Mouse (Mus musculus): ENCODE data around the gene Hinfp. TPM values are rescaled to one million over a fixed set of nuclear protein-coding genes. Genes with fewer than 3 reads are reported as not detected.
"Not testable (repeated sequence)": the region's sequence is repeated elsewhere in the genome, so short reads cannot be mapped to it uniquely, and the experiment has no call there.

Hinfp gene
- polyA plus RNA-seq, 1 experiment from 2014 or later, result 23.6 TPM

GRCm38 (mm10) chr9:44326371-44327063 lies 21.0 kb upstream of the Hinfp start:
- H3K36me3 ChIP-seq (ENCODE audit: control insufficient read depth, insufficient read depth, low read length), result peaks cover 1% of the 10 kb centered on the region
- H3K4me2 ChIP-seq (ENCODE audit: low read depth), result peak overlapping the region; percentile 81
- peak overlapping the region; percentile 84 for H3K4me3 ChIP-seq (ENCODE audit: low read depth, low read length)
- peak; percentile 90 for ATAC-seq (ENCODE audit: insufficient read depth, low FRiP score, low TSS enrichment)
- WGBS, result under 1% methylated on average over 38 of the region's 38 CpGs
- H3K9me3 ChIP-seq (ENCODE audit: control insufficient read depth, low read length), result no peaks in the 10 kb centered on the region
- H3K9ac ChIP-seq (ENCODE audit: low read length), result peak overlapping the region; percentile 92
- peak overlapping the region; percentile 84 for H3K27ac ChIP-seq (ENCODE audit: low read depth, low read length)
- H3K27me3 ChIP-seq (ENCODE audit: control insufficient read depth, insufficient read depth, low read length), result no peaks in the 10 kb centered on the region
- peak; percentile 82 for DNase-seq (ENCODE audit: low spot score)
- peaks cover 5% of the 10 kb centered on the region; the same call in 1 of the 2 replicates for H3K4me1 ChIP-seq (ENCODE audit: control insufficient read depth, insufficient read depth, low read length)

DNA sequence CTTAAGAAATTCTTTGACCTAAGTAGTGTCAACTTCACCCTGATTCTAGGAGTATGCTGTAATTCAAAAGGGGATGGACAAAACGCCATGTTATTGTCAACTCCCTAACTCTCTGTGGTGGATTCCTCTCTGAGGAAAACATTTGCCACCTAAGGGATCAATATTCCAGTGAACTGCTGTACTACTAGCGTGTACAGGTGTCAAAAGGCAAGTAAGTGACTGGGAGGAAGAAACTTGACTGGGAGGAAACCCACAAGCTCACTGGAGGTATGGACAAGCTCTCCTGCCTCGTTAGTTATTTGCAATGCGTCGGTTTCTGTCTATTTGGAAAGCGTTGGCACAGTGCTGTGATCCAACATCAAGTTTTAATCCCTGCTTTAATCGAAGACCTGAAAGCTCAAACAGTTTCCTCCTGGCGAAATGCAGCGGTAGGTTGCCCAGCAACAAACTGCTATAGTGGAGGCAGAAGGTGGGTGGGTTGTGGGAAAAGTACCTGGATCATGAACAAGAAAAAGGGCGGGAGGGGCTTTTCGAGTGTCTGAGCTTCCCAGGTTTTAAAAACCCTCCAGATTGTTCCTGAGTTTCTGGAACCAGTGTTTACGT lies 20.4 kb upstream of the Hinfp start, which contains the start of gene Dpagt1:
TSS of gene Dpagt1 (plus strand) at position 252 of the 603 bp plus-strand sequence.
- DNase-seq (ENCODE audit: low spot score) (no peak), ATAC-seq (ENCODE audit: insufficient read depth, low FRiP score, low TSS enrichment) (no peak)
- H3K4me2 ChIP-seq (ENCODE audit: low read depth), result peak within 1 kb of the TSS; percentile 81
- peaks cover 5% of the 10 kb centered on the region; the same call in 1 of the 2 replicates for H3K4me1 ChIP-seq (ENCODE audit: control insufficient read depth, insufficient read depth, low read length)
- no peaks in the 10 kb centered on the region for H3K9me3 ChIP-seq (ENCODE audit: control insufficient read depth, low read length)
- WGBS, result 7% methylated on average over 12 of the region's 12 CpGs
- peak within 1 kb of the TSS; percentile 84 for H3K27ac ChIP-seq (ENCODE audit: low read depth, low read length)
- no peaks in the 10 kb centered on the region for H3K36me3 ChIP-seq (ENCODE audit: control insufficient read depth, insufficient read depth, low read length)
- no peaks in the 10 kb centered on the region for H3K27me3 ChIP-seq (ENCODE audit: control insufficient read depth, insufficient read depth, low read length)
- peak within 1 kb of the TSS; percentile 92 for H3K9ac ChIP-seq (ENCODE audit: low read length)
- peak within 1 kb of the TSS; percentile 84 for H3K4me3 ChIP-seq (ENCODE audit: low read depth, low read length)

DNA sequence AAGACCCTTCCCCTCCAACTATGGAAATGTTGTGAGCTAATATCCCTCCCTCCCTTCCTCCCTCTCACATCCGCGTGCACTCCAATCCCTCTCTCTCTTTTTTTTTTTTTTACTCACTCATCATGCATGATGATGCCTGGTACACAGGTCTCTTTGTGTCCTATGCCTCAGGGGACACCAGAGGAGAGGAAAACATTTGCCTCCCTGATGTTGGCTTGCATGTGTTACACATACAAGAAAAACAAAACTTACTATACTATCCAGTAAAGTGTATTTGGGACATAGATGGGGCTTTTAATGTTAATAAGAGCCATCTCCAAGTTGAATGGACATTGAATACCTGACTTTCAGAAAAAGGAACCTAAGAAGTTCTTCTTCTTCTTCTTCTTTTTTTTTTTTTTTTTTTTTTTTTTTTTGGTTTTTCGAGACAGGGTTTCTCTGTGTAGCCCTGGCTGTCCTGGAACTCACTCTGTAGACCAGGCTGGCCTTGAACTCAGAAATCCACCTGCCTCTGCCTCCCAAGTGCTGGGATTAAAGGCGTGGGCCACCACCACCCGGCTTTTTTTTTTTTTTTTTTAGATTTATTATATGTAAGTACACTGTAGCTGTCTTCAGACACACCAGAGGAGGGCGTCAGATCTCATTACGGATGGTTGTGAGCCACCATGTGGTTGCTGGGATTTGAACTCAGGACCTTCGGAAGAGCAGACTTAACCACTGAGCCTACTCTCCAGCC lies 19.7 kb upstream of the Hinfp start:
- not testable (repeated sequence) for H3K27ac ChIP-seq (ENCODE audit: low read depth, low read length); H3K36me3 ChIP-seq (ENCODE audit: control insufficient read depth, insufficient read depth, low read length); H3K4me2 ChIP-seq (ENCODE audit: low read depth); H3K27me3 ChIP-seq (ENCODE audit: control insufficient read depth, insufficient read depth, low read length); H3K9ac ChIP-seq (ENCODE audit: low read length); H3K4me3 ChIP-seq (ENCODE audit: low read depth, low read length); ATAC-seq (ENCODE audit: insufficient read depth, low FRiP score, low TSS enrichment); H3K9me3 ChIP-seq (ENCODE audit: control insufficient read depth, low read length); DNase-seq (ENCODE audit: low spot score)
- peaks cover 11% of the 10 kb centered on the region for H3K4me1 ChIP-seq (ENCODE audit: control insufficient read depth, insufficient read depth, low read length)
- 76% methylated on average over 7 of the region's 8 CpGs for WGBS

GRCm38 (mm10) chr9:44324147-44324546 lies 18.7 kb upstream of the Hinfp start:
- DNase-seq (ENCODE audit: low spot score) (no peak), ATAC-seq (ENCODE audit: insufficient read depth, low FRiP score, low TSS enrichment) (no peak)
- Histone ChIP-seq H3K27ac (ENCODE audit: low read depth, low read length) (no peak overlapping the region), H3K9ac (ENCODE audit: low read length) (no peak overlapping the region), H3K9me3 (ENCODE audit: control insufficient read depth, low read length) (no peaks in the 10 kb centered on the region), H3K36me3 (ENCODE audit: control insufficient read depth, insufficient read depth, low read length) (no peaks in the 10 kb centered on the region), H3K4me1 (ENCODE audit: control insufficient read depth, insufficient read depth, low read length) (peaks cover 14% of the 10 kb centered on the region), H3K4me3 (ENCODE audit: low read depth, low read length) (no peak overlapping the region), H3K27me3 (ENCODE audit: control insufficient read depth, insufficient read depth, low read length) (no peaks in the 10 kb centered on the region), H3K4me2 (ENCODE audit: low read depth) (no peak overlapping the region)
- 69% methylated on average over 6 of the region's 6 CpGs for WGBS

DNA sequence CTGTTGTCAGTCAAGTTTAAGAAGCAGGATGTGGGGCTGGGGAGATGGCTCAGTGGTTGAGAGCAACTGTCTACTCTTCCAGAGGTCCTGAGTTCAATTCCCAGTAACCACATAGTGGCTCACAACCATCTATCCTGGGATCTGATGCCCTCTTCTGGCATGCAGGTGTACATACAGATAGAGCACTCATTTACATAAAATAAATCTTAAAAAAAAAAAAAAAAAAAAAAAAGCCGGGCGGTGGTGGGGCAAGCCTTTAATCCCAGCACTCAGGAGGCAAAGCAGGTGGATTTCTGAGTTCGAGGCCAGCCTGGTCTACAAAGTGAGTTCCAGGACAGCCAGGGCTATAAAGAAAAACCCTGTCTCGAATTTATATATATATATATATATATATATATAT lies 18.2 kb upstream of the Hinfp start:
- WGBS, result 81% methylated on average over 4 of the region's 4 CpGs

GRCm38 (mm10) chr9:44320799-44321133 lies 15.3 kb upstream of the Hinfp start:
- Histone ChIP-seq H3K4me1 (ENCODE audit: control insufficient read depth, insufficient read depth, low read length) (peaks cover 21% of the 10 kb centered on the region), H3K36me3 (ENCODE audit: control insufficient read depth, insufficient read depth, low read length) (no peaks in the 10 kb centered on the region; the same call in 1 of the 2 replicates), H3K4me3 (ENCODE audit: low read depth, low read length) (peak overlapping the region; percentile 91), H3K9ac (ENCODE audit: low read length) (peak overlapping the region; percentile 85), H3K27me3 (ENCODE audit: control insufficient read depth, insufficient read depth, low read length) (no peaks in the 10 kb centered on the region), H3K9me3 (ENCODE audit: control insufficient read depth, low read length) (no peaks in the 10 kb centered on the region), H3K4me2 (ENCODE audit: low read depth) (peak overlapping the region; percentile 93), H3K27ac (ENCODE audit: low read depth, low read length) (0 out of 2 replicates have a peak overlapping the region, but pooled peaks have one; percentile 42)
- ATAC-seq (ENCODE audit: insufficient read depth, low FRiP score, low TSS enrichment) (no peak), DNase-seq (ENCODE audit: low spot score) (no peak)
- WGBS, result 28% methylated on average over 6 of the region's 6 CpGs

More for the DNA sequence above, 18.2 kb upstream of the Hinfp start:
- H3K27ac ChIP-seq (ENCODE audit: low read depth, low read length); H3K9ac ChIP-seq (ENCODE audit: low read length); DNase-seq (ENCODE audit: low spot score); H3K4me2 ChIP-seq (ENCODE audit: low read depth); H3K4me3 ChIP-seq (ENCODE audit: low read depth, low read length); H3K36me3 ChIP-seq (ENCODE audit: control insufficient read depth, insufficient read depth, low read length); ATAC-seq (ENCODE audit: insufficient read depth, low FRiP score, low TSS enrichment); H3K27me3 ChIP-seq (ENCODE audit: control insufficient read depth, insufficient read depth, low read length); H3K9me3 ChIP-seq (ENCODE audit: control insufficient read depth, low read length): not testable (repeated sequence)
- peaks cover 19% of the 10 kb centered on the region for H3K4me1 ChIP-seq (ENCODE audit: control insufficient read depth, insufficient read depth, low read length)

DNA sequence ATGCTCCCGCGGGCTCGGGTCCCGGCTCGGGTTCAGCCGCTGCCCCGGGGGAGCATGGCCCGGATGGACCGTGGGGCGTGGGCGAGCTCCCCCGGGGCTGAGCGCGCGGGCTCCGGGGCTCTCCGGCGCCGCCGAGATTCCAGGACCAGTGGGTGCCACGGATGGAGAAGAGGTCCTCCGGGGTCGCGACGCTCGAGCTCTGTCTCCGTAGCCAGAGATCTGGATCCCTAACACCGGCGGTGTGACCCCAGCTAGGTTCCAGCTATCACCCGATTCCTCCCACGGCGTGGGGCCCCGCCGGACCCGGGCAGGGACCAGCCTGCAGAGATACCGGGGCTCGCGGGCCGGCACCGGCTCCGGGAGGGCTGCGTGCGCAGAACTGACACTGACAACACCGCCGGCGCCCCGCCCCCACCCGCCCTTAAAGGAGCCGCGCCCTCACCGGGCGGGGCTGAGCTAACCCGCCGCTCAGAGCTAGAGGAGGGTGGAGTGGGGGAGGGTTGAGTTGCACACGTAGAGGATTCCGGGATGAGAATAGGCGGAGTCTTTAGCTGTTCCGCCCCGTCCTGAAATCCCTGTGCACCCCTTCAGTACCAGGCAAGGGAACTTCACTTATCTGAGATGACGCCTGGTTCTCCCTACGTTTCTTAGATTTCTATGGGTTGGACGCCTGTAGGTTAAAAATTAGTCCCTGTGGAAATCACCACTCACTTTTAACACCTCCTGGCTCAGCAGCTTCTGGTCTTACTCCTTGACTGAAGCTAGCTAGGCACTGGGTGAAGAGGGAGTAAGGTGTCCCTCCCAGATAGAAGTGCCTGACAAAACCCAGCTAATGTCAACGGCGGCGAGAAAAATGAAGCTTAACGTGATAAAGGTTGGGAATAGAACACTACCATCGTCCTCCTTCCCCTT lies 14.7 kb upstream of the Hinfp start, which contains the start of gene C2cd2l:
TSS of gene C2cd2l (minus strand) at position 399 of the 912 bp plus-strand sequence.
- peaks cover 21% of the 10 kb centered on the region for H3K4me1 ChIP-seq (ENCODE audit: control insufficient read depth, insufficient read depth, low read length)
- H3K4me2 ChIP-seq (ENCODE audit: low read depth), result peak within 1 kb of the TSS; percentile 93
- H3K27me3 ChIP-seq (ENCODE audit: control insufficient read depth, insufficient read depth, low read length), result no peaks in the 10 kb centered on the region
- ATAC-seq (ENCODE audit: insufficient read depth, low FRiP score, low TSS enrichment) (peak; percentile 99), DNase-seq (ENCODE audit: low spot score) (peak; percentile 95)
- WGBS, result under 1% methylated on average over 66 of the region's 67 CpGs
- H3K4me3 ChIP-seq (ENCODE audit: low read depth, low read length), result peak within 1 kb of the TSS; percentile 91
- H3K9ac ChIP-seq (ENCODE audit: low read length), result peak within 1 kb of the TSS; percentile 85
- peaks cover 3% of the 10 kb centered on the region for H3K36me3 ChIP-seq (ENCODE audit: control insufficient read depth, insufficient read depth, low read length)
- H3K27ac ChIP-seq (ENCODE audit: low read depth, low read length), result 0 out of 2 replicates have a peak within 1 kb of the TSS, but pooled peaks have one; percentile 42
- no peaks in the 10 kb centered on the region for H3K9me3 ChIP-seq (ENCODE audit: control insufficient read depth, low read length)

All from neural tube, embryonic 11.5 days (tissue).